Mouse (Mus musculus): ENCODE measurements around the gene Fbrsl1.

- TF ChIP-seq CTCF (IDR thresholded peaks at IDR 0.05; ENCODE audit: low read depth, low read length) (no peak), POLR2A (IDR thresholded peaks at IDR 0.05; ENCODE audit: borderline replicate concordance, low read depth, low read length) (no peak)
These were observed 109.5 kb downstream of the Fbrsl1 start for GRCm38 (mm10) chr5:110338792-110339191.
